10 mouse cellular contexts compared by ENCODE assay signal in the genomic region with DNA sequence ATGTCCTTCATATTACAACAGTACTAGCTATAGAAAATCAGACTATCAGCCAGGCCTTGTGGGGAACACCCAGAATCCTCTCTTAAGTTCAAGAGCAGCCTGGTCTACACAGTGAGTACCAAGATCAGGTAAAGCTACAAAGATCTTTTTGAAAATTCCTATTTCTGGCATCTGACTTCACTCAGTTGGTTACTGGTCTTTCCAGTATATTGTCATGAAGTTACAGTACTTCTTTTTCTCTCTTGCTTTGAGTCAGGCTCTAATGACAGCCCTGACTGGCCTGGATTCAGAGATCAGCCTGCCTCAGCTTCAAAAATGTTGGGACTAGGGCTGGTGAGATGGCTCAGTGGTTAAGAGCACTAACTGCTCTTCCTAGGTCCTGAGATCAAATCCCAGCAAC. TPM values are rescaled to one million over a fixed set of nuclear protein-coding genes. Genes with fewer than 3 reads are reported as not detected.
DNase-seq lines count a peak whose midpoint lies in the region; ATAC-seq and TF ChIP-seq lines count a peak whose summit lies in the region.
"Had no signal": no experiment of that assay in that cellular context is flagged by ENCODE, and none has a peak within 500 bp of the region (broad histone marks: within the 10 kb centered on the region; RNA-seq: fewer than 3 reads in every experiment).

No protein-coding gene starts in this region.

- no peak for ATAC-seq in lung, embryonic 16.5 days (ENCODE audit: low read depth)
- ATAC-seq in forebrain, embryonic 15.5 days (replicated peaks): no peak
- ATAC-seq in limb, embryonic 14.5 days (ENCODE audit: low FRiP score, low read depth): no peak
- ATAC-seq in neural tube, embryonic 13.5 days (ENCODE audit: low read depth): no peak
- ATAC-seq in activated CD4-positive, CD25-positive, alpha-beta regulatory T cell, adult 4 months: no peak

- no peak overlapping the region for H3K4me3 ChIP-seq in lung, embryonic 16.5 days (ENCODE audit: low read length)
- H3K4me3 ChIP-seq in forebrain, embryonic 15.5 days: 0 out of 2 replicates have a peak overlapping the region, but pooled peaks have one; percentile 76
- H3K4me3 ChIP-seq in limb, embryonic 14.5 days (replicated peaks; ENCODE audit: low read length): no peak overlapping the region
- peak overlapping the region; percentile 89 for H3K4me3 ChIP-seq in neural tube, embryonic 13.5 days

- no peak for TF ChIP-seq POLR2A in limb, embryonic 14.5 days (IDR thresholded peaks at IDR 0.05; ENCODE audit: borderline replicate concordance, extremely low read depth, insufficient read depth, insufficient read length)

- no peaks in the 10 kb centered on the region for H3K27me3 ChIP-seq in lung, embryonic 16.5 days (ENCODE audit: control insufficient read depth, insufficient read depth, low read depth, low read length)
- H3K27me3 ChIP-seq in forebrain, embryonic 15.5 days: no peaks in the 10 kb centered on the region
- no peaks in the 10 kb centered on the region for H3K27me3 ChIP-seq in limb, embryonic 14.5 days (ENCODE audit: control insufficient read depth, insufficient read depth, low read length)
- H3K27me3 ChIP-seq in neural tube, embryonic 13.5 days: no peaks in the 10 kb centered on the region

- no peaks in the 10 kb centered on the region for H3K9me3 ChIP-seq in lung, embryonic 16.5 days (ENCODE audit: control insufficient read depth, low read length)
- H3K9me3 ChIP-seq in forebrain, embryonic 15.5 days: no peaks in the 10 kb centered on the region
- no peaks in the 10 kb centered on the region for H3K9me3 ChIP-seq in limb, embryonic 14.5 days (ENCODE audit: control insufficient read depth, low read length)
- H3K9me3 ChIP-seq in neural tube, embryonic 13.5 days: no peaks in the 10 kb centered on the region

- peak overlapping the region; percentile 90 for H3K4me2 ChIP-seq in lung, embryonic 16.5 days (ENCODE audit: low read depth, low read length)
- H3K4me2 ChIP-seq in forebrain, embryonic 15.5 days (replicated peaks): peak overlapping the region; percentile 83
- H3K4me2 ChIP-seq in limb, embryonic 14.5 days (replicated peaks; ENCODE audit: low read depth, low read length, severe bottlenecking): peak overlapping the region; percentile 87; the same call in 1 of the 2 replicates
- H3K4me2 ChIP-seq in neural tube, embryonic 13.5 days: peak overlapping the region; percentile 74

- no peaks in the 10 kb centered on the region for H3K36me3 ChIP-seq in lung, embryonic 16.5 days (ENCODE audit: control insufficient read depth, insufficient read depth, low read length)
- H3K36me3 ChIP-seq in forebrain, embryonic 15.5 days: 0 out of 2 replicates have a peak, but pooled peaks cover 2% of the 10 kb centered on the region
- H3K36me3 ChIP-seq in limb, embryonic 14.5 days (ENCODE audit: control insufficient read depth, insufficient read depth, low read length): no peaks in the 10 kb centered on the region
- H3K36me3 ChIP-seq in neural tube, embryonic 13.5 days: no peaks in the 10 kb centered on the region

- no peak for DNase-seq in lung, postnatal 14 days
- no peak for DNase-seq in limb, embryonic 14.5 days (ENCODE audit: low spot score)
- DNase-seq in adrenal gland, adult (ENCODE audit: inconsistent age in 2 of 2, low spot score in 1 of 2): no peak
- no peak for DNase-seq in right cerebral cortex, postnatal 10 days (ENCODE audit: low spot score in 2 of 2)
- DNase-seq: kidney, postnatal 25 days; lung, adult 2 months had no signal

- H3K27ac ChIP-seq in lung, embryonic 16.5 days (ENCODE audit: low read length): no peak overlapping the region
- H3K27ac ChIP-seq in forebrain, embryonic 15.5 days (replicated peaks): no peak overlapping the region
- no peak overlapping the region for H3K27ac ChIP-seq in limb, embryonic 14.5 days (replicated peaks; ENCODE audit: low read depth, low read length)
- no peak overlapping the region for H3K27ac ChIP-seq in neural tube, embryonic 13.5 days (replicated peaks)

- no peak overlapping the region for H3K9ac ChIP-seq in lung, embryonic 16.5 days (ENCODE audit: low read length)
- H3K9ac ChIP-seq in forebrain, embryonic 15.5 days (replicated peaks): 0 out of 2 replicates have a peak overlapping the region, but pooled peaks have one; percentile 98
- no peak overlapping the region for H3K9ac ChIP-seq in limb, embryonic 14.5 days (ENCODE audit: low read depth, low read length, severe bottlenecking)
- H3K9ac ChIP-seq in neural tube, embryonic 13.5 days: 0 out of 2 replicates have a peak overlapping the region, but pooled peaks have one; percentile 93

- H3K4me1 ChIP-seq in lung, embryonic 16.5 days (replicated peaks; ENCODE audit: control insufficient read depth, insufficient read depth, low read length): peaks cover 15% of the 10 kb centered on the region
- H3K4me1 ChIP-seq in forebrain, embryonic 15.5 days: peaks cover 27% of the 10 kb centered on the region
- peaks cover 15% of the 10 kb centered on the region for H3K4me1 ChIP-seq in limb, embryonic 14.5 days (ENCODE audit: control insufficient read depth, insufficient read depth, low read length)
- peaks cover 27% of the 10 kb centered on the region for H3K4me1 ChIP-seq in neural tube, embryonic 13.5 days (replicated peaks)

RNA-seq across cellular contexts. Expression of a gene that starts 4.4 kb away (rescaled TPM):
- 28.5 and 30.0 TPM in 2 replicates for polyA plus RNA-seq in lung, embryonic 16.5 days (2015; fragmentation: Nextera tagmentation; extraction: Ambion mirVana)
- polyA plus RNA-seq in forebrain, embryonic 15.5 days (2015; fragmentation: Nextera tagmentation; extraction: Ambion mirVana): 47.0 and 47.2 TPM in 2 replicates
- 12.0 and 13.4 TPM in 2 replicates for polyA plus RNA-seq in limb, embryonic 14.5 days (2012; rRNA removed)
- 42.4 and 45.5 TPM in 2 replicates for polyA plus RNA-seq in limb, embryonic 14.5 days (2014; fragmentation: Nextera tagmentation; extraction: Ambion mirVana)
- 39.2 and 41.6 TPM in 2 replicates for polyA plus RNA-seq in neural tube, embryonic 13.5 days (2015; fragmentation: Nextera tagmentation; extraction: Ambion mirVana)
- 10 to 100 TPM; 36.2 to 36.4 TPM for polyA plus RNA-seq in activated CD4-positive, CD25-positive, alpha-beta regulatory T cell, adult 4 months (2017; shearing (Covaris generic))

RNA-seq across cellular contexts. Expression of a gene that starts 40.6 kb away (rescaled TPM):
- polyA plus RNA-seq in lung, embryonic 16.5 days (2015; fragmentation: Nextera tagmentation; extraction: Ambion mirVana): 0.26 and 0.34 TPM in 2 replicates
- polyA plus RNA-seq in forebrain, embryonic 15.5 days (2015; fragmentation: Nextera tagmentation; extraction: Ambion mirVana): 3.7 and 4.2 TPM in 2 replicates
- 0.20 and 0.25 TPM in 2 replicates for polyA plus RNA-seq in limb, embryonic 14.5 days (2012; rRNA removed)
- 0.28 and 0.81 TPM in 2 replicates for polyA plus RNA-seq in limb, embryonic 14.5 days (2014; fragmentation: Nextera tagmentation; extraction: Ambion mirVana)
- 4.3 and 5.1 TPM in 2 replicates for polyA plus RNA-seq in neural tube, embryonic 13.5 days (2015; fragmentation: Nextera tagmentation; extraction: Ambion mirVana)
- not detected for polyA plus RNA-seq in activated CD4-positive, CD25-positive, alpha-beta regulatory T cell, adult 4 months (2017; shearing (Covaris generic))

RNA-seq across cellular contexts. Expression of a gene that starts 55.2 kb away (rescaled TPM):
- polyA plus RNA-seq in lung, embryonic 16.5 days (2015; fragmentation: Nextera tagmentation; extraction: Ambion mirVana): 118 and 123 TPM in 2 replicates
- polyA plus RNA-seq in forebrain, embryonic 15.5 days (2015; fragmentation: Nextera tagmentation; extraction: Ambion mirVana): 171 and 182 TPM in 2 replicates
- 70.7 and 105 TPM in 2 replicates for polyA plus RNA-seq in limb, embryonic 14.5 days (2012; rRNA removed)
- 154 and 166 TPM in 2 replicates for polyA plus RNA-seq in limb, embryonic 14.5 days (2014; fragmentation: Nextera tagmentation; extraction: Ambion mirVana)
- polyA plus RNA-seq in neural tube, embryonic 13.5 days (2015; fragmentation: Nextera tagmentation; extraction: Ambion mirVana): 127 and 142 TPM in 2 replicates
- polyA plus RNA-seq in activated CD4-positive, CD25-positive, alpha-beta regulatory T cell, adult 4 months (2017; shearing (Covaris generic)): 10 to 100 TPM; 49.3 to 91.2 TPM

Comparison
In these comparisons a context has a peak if more than half of its experiments do, and no peak if none do; other contexts are left out.
1. H3K4me3 ChIP-seq: peak in forebrain, embryonic 15.5 days (single experiment) and neural tube, embryonic 13.5 days (single experiment); none in lung, embryonic 16.5 days (single experiment) and limb, embryonic 14.5 days (single experiment).
2. H3K9ac ChIP-seq: peak in forebrain, embryonic 15.5 days (single experiment) and neural tube, embryonic 13.5 days (single experiment); none in lung, embryonic 16.5 days (single experiment) and limb, embryonic 14.5 days (single experiment).
3. Peak in every context shown above with its lines, with median percentiles within 50 percentile points of each other: H3K4me2 ChIP-seq.